Mouse (Mus musculus) erythroblast, embryonic 14.5 days (primary cell): ENCODE results near the gene Tnfsf10.

Experiments used
- GATA1 ChIP-seq: IDR thresholded peaks from 2 replicates; pipeline ENCODE4 v1.6.1; 2012; ENCODE audit warnings: low read length, inconsistent platforms, mixed read lengths
- TAL1 ChIP-seq: IDR thresholded peaks from 3 replicates; pipeline ENCODE4 v1.6.1; 2012; ENCODE audit warnings: low read length, inconsistent platforms, mixed read lengths

DNA sequence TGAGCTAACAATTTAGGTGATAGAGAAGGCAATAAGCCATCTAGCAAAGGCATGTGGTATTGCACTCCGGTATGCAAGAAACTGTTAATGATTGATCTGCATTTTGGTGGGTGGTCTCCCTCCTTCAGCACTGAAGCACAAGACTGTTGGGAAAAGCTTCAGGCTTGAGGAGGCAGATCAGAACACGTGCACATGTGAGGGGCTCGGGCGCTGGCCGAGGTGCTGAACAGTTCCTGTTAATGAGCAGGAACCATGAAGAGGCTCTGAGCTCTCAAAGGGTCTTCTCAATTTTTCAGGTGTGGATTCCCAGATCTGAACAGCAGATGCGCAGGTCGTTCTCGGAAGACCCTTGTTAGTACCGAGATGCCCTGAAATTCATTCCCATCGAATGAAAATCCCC, 53.3 kb downstream of the Tnfsf10 start:
- TF ChIP-seq GATA1 (no peak), TAL1 (no peak)
